Mouse (Mus musculus) regulatory T cell (primary cell): ENCODE measurements around the gene Arhgef2.
"Not testable (repeated sequence)": the region's sequence is repeated elsewhere in the genome, so short reads cannot be mapped to it uniquely, and the experiment has no call there.

Experiments
- in situ Hi-C: fragments of 300-600 bp; cut with MboI, MseI; formaldehyde crosslinking; loops from one replicate; pipeline ENCODE4 v1.15.1; 2025; ENCODE audit warnings: high pct_unique_total_duplicates

Arhgef2 gene

DNA sequence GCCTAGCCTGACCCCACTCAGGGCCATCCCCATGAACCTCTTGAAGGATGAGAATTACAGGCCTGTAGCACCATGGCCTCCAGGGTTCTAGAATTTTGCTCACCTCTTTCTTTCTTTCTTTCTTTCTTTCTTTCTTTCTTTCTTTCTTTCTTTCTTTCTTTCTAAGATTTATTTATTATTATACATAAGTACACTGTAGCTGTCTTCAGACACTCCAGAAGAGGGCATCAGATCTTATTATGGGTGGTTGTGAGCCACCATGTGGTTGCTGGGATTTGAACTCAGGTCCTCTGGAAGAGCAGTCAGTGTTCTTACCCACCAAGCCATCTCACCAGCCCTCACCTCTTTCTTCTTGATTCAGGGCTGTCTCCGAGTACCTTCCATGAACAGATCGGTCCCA lies at the start of gene Arhgef2:
Gene Arhgef2, plus strand, starts transcription at position 301 of the 400 bp plus-strand sequence.
- in situ Hi-C loops: not testable (repeated sequence)

- in situ Hi-C loops: no loop called here
Observed at GRCm38 (mm10) chr3:88556616-88557015, 49.1 kb upstream of the Arhgef2 start.

GRCm38 (mm10) chr3:88559596-88559995 lies 46.2 kb upstream of the Arhgef2 start:
- in situ Hi-C loops: no loop called here

DNA sequence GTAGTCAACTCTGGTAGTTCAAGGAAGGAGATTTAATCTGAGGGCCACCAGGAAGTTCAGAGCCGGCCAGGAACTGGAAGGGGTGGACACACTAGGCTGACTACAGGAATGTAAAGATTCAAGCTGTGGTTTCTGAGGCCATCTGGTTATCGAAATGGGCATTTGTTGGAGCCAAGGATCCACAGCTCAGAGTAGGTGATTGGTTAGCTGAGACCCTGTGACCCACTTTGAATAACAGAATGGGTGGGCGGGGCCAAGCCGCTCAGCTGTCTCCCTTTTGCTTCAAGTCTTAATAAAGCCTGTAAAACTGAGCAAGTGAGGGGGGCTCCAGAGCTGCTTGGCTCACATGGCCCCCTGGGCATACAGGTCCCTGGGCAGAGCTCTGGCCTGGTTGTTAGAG lies 43.8 kb upstream of the Arhgef2 start:
- in situ Hi-C loops: no loop called here

GRCm38 (mm10) chr3:88563442-88563841 lies 42.3 kb upstream of the Arhgef2 start:
- in situ Hi-C loops: no loop called here

DNA sequence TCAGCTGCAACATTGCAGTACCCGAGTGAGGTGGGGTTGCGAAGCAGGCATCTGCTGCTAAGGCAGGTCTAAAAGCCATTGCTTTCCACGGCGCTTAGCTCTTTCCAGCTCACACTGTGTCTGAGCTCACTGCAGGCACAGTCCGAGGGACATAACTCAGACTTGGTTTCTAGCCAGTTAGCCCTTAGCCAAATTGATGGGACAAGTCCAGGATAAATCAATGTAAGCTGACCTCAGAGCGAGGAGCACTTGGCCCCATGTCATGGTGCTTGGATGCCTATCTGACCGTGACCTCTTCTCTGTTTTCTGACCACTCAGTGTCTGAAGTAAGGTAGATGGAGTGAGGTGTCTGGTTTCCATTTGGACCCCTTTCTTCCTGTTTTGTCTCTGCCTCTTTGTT lies 41.8 kb upstream of the Arhgef2 start:
- in situ Hi-C loops: no loop called here

DNA sequence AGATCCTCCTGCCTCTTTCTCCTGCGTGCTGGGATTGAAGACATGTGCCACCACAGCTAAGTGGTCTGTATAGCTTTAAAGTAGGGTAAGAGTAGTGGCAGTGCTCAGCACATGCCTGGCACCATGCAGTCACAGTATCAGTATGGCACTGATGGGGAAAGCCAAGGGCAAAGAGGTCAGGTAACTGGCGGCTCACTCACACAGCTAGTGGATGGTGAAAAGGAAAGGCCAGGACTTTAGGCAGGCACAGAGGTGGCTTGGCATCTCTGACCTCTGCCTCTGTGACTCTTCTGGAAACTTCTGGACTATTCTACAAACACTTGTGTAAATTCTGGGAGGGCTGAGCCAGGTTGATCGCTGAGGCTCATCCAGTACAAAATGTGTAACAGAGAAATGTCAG lies 39.6 kb upstream of the Arhgef2 start:
- in situ Hi-C loops: no loop called here

GRCm38 (mm10) chr3:88566536-88567061 lies 39.2 kb upstream of the Arhgef2 start:
- in situ Hi-C loops: no loop called here

DNA sequence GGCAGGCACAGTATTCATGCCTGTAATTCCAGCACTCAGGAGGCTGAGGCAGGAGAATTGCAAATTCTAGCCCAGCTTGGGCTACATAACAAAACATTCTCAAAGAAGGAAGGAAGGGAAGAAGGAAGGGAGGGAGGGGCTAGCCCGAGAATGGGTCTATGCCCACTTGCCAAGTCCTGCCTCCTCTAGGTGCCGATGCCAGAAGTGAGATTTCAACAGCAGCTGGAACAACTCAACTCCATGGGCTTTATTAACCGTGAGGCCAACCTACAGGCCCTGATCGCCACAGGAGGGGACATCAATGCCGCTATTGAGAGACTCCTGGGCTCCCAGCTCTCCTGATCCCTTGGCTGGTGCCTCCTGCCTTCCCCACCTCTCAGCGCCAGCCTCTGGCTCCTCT lies 37.9 kb upstream of the Arhgef2 start:
- in situ Hi-C loops: no loop called here

GRCm38 (mm10) chr3:88568615-88569014 lies 37.2 kb upstream of the Arhgef2 start:
- in situ Hi-C loops: no loop called here

DNA sequence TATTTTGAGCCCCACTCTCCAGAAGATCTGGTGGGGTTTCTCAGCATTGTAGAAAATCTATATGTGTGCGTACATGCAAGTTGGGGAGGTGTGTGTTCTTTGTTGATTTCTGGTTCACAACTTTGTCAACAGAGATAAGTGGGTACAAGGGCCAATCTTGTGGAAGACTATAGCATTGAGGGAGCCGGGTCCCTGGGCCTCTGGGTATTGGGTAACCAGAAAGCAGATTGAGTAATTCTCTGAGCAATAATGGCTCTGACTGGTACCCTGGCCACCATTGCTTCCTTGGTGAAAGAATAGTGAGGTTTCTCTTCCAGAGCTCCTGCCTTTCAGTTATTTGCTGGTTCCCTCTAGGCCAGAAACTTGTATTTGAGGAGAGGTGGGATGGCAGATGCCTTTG lies 36.7 kb upstream of the Arhgef2 start:
- in situ Hi-C loops: no loop called here

DNA sequence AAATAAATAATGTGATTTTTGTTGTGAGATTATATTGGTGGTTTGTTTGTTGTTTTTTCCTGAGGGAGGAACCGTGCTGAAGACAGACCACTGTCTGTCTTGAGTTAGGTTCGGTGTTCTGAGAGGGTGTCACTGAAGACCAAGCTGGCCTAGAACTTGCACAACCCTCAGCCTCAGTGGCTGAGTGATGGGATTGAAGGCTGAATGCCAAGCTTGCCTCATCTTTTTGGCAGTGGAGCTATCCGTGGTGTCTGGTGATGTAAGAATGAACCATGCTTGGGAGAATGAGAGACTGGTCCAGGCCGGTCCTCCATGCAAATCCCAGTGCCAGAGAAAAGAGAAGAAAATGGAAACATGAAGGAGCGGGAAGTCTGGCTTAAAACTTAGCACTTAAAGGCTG lies 36.1 kb upstream of the Arhgef2 start:
- in situ Hi-C loops: no loop called here

DNA sequence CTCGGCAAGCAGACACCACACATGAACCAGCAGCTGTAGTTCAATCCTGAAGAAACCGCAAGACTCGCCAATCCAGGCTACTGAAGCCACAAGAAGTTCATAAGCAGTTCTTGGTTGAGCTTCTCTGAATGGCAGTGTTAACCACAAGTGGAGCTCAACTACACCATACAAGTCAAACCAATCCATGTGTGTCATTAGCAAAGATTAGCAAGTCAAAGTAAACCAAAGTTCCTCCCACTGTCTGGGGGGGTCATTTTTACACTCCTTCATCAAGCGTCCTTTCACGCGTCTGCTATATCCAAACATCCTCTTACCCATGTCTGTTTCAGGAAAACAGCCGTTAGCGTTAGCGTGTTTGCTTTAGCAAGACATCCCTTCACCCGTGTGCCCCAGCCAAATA lies 35.4 kb upstream of the Arhgef2 start:
- in situ Hi-C loops: no loop called here

- in situ Hi-C loops: no loop called here
Observed at GRCm38 (mm10) chr3:88571856-88572255, 33.9 kb upstream of the Arhgef2 start.

DNA sequence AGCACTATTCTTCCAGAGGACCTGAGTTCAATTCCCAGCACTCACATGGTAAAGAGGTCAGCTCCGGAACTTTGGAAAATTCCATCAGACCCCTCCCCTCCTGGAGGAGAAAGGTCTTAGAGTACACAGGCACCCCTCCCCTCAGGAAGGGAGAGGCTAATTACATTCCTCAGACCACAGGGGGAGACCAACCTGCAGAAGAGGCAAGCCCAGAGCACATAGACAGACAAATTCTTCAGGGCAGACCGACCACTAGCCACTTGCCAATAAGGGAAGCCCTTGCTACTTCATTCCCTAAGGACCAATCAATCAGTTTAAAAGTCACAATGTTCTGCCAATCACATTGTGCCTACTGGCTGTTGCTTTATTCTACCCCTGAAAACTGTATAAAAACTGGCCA lies 32.9 kb upstream of the Arhgef2 start:
- in situ Hi-C loops: no loop called here

DNA sequence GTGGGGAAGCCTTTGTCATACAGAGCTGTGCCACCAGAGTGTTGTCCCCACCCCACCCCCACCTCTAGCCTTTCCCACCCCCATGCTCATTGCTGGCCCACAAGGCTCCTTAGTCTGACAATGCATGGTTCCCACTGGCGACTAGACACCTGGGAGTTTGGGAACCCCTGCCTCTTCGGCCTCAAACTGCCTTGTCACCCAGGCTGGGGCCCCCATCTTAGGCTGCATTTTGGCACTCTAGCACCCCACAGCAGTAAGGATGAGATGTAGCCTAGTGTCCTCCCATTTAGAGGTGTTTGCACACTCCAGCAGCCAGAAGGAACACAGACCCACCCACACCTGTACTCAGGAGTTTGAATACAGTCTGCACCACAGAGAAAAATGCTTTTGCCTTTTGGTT lies 32.0 kb upstream of the Arhgef2 start:
- in situ Hi-C loops: no loop called here

DNA sequence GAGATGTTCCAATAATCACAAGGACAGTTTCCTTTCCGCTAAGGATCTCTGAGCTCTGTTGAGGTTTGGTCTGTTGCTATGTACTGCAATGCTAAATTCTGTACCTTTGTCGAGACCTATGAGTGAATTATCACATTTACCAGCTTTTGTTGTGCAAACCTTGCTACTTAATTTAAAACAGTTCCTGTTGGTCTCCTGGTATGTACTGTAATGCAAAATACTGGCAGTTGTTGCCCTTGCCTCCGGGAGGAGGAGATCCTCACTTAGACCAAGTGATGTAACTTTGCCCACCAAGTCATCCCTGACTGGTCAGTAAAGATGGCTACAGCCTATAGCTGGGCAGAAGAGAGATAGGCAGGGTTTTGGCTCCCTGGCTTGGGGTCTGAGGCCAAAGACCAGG lies 30.2 kb upstream of the Arhgef2 start, which contains the start of gene Ssr2:
Gene Ssr2, plus strand, starts transcription at position 337 of the 400 bp plus-strand sequence.
- in situ Hi-C loops: no loop called here

- in situ Hi-C loops: not testable (repeated sequence)
Observed at GRCm38 (mm10) chr3:88577846-88578245, 27.9 kb upstream of the Arhgef2 start.

DNA sequence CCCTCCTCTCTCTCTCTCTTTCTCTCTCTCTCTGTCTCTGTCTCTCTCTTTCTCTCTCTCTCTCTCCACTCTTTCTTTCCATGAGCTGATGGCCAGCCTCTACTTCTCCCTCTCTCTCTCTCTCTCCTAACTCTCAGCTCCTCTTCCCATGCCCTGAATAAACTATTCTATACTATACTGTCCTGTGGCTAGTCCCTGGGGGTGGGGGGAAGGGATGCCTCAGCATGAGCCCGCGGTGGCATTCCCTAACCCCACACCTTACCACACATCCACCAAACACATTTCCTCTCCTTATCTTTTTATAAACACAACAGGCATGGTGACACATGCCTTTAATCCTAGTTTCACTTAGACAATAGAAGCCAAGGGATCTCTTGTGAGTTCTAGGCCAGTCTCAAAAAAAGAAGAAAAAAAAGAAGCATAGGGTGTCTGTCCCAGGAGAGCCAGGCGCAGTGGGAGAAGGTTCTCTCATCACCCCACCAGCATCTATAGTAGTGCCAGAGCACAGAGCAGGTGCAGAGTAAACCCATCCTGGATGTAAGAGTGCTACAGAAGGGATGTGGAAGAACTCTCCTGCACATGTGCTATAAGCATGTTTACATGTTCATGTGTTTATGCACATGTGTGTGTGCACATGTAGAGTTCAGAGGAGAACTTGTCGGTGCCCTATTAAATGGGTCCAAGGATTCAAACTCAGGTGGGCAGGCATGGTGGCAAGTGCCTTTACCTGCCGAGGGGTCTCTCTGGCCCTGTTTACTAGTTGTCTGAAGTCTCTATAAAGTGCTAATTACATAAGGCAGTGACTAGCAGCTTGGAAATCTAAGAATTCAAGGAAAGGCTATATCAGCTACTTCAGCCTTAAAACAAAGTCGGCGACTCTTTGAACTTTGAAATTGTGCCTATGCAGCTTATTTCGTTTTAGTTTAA lies 27.0 kb upstream of the Arhgef2 start:
- in situ Hi-C loops: no loop called here

DNA sequence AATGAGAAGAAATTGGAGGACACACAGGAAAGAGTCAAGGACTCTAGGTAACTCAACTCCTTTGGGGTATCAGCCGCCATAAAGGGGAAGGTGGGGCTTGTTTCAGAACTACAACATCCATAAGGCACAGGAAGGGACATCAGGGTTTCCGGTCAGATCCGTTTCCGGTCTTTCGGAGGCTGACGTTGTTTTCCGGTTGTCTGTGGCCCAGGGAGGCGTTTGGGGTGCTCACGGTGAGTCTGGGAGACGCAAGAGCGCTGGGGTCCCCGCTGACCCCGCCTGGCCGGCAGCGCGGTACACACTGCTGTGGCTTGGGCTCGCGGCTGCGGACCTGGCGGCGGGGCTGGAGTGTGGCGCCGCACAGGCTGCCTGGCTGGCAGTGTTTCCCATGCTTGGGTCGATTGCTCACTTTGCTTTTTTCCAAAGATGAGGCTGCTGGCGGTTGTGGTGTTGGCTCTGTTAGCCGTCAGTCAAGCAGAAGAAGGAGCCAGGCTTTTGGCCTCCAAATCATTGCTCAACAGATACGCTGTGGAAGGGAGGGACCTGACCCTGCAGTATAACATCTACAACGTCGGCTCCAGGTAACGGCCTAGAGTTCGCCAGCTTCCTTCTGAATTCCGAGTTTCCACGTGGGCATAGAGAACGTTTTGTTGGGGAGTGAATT lies 26.2 kb upstream of the Arhgef2 start:
- in situ Hi-C loops: no loop called here

- in situ Hi-C loops: no loop called here
Observed at GRCm38 (mm10) chr3:88585769-88586168, 20.0 kb upstream of the Arhgef2 start.

DNA sequence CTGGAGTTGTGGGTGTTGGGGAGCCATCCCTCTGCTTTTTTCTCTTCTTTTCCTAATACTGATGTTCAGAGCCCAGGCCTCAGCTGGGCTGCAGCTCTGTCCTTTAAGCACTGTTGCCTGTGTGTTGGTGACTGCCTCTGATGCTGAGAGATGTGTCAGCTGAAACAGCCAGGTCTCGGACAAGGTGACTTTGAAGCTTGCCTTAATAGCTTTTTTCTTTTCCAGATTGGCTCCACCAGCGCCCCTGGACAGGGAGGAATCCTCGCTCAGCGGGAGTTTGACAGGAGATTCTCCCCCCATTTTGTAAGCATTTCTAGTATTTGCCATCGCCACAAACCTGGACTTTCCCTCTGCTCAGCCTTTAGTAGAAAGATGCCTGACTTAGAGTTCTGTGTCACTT lies 19.1 kb upstream of the Arhgef2 start:
- in situ Hi-C loops: no loop called here

- in situ Hi-C loops: no loop called here
Observed at GRCm38 (mm10) chr3:88590246-88590645, 15.5 kb upstream of the Arhgef2 start.
